Mouse (Mus musculus): ENCODE measurements around the gene Il1rapl1. TPM values are rescaled to one million over a fixed set of nuclear protein-coding genes. Genes with fewer than 3 reads are reported as not detected.

Il1rapl1 gene
- polyA plus RNA-seq, 2 experiments: not detected

DNA sequence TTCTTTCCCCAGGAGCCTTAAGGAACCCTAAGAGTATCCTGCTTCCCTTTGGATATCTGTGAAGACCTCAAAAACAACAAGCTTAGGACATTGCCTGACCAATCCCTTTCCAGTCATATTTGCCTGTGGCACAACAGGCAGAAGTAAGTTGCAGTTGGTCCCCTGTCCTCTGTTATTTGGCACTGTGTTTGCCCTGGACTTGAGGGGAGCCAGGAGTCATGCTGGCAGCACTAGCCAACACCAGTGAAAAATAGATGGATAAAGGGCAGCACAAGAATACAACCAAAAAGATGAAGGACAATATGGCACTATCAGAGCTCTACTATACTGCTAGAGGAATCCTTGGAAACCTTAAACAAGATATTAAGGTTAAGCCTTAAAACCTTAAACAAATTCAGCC, 322.4 kb downstream of the Il1rapl1 start:
- Histone ChIP-seq H3K9me3 (ENCODE audit: control insufficient read depth, low read length) (no peaks in the 10 kb centered on the region), H3K36me3 (replicated peaks; ENCODE audit: control insufficient read depth, insufficient read depth, low read depth) (no peaks in the 10 kb centered on the region), H3K27me3 (ENCODE audit: control insufficient read depth, insufficient read depth, low read length) (no peaks in the 10 kb centered on the region), H3K4me2 (ENCODE audit: low read depth) (no peak overlapping the region), H3K4me3 (ENCODE audit: insufficient read depth in 1 of 2, low read depth in 2 of 2, low read length in 2 of 2) (no peak overlapping the region), H3K27ac (no peak overlapping the region), H3K9ac (replicated peaks) (no peak overlapping the region), H3K4me1 (replicated peaks; ENCODE audit: control insufficient read depth in 2 of 2, insufficient read depth in 2 of 2, low read length in 1 of 2) (no peaks in the 10 kb centered on the region)
- ATAC-seq (ENCODE audit: insufficient read depth) (no peak), DNase-seq (ENCODE audit: low read depth in 3 of 3, low spot score in 3 of 3) (no peak)
- TF ChIP-seq CTCF (IDR thresholded peaks at IDR 0.05; ENCODE audit: low read depth): no peak
- TF ChIP-seq EP300 (IDR thresholded peaks at IDR 0.05; ENCODE audit: low read depth): no peak

DNA sequence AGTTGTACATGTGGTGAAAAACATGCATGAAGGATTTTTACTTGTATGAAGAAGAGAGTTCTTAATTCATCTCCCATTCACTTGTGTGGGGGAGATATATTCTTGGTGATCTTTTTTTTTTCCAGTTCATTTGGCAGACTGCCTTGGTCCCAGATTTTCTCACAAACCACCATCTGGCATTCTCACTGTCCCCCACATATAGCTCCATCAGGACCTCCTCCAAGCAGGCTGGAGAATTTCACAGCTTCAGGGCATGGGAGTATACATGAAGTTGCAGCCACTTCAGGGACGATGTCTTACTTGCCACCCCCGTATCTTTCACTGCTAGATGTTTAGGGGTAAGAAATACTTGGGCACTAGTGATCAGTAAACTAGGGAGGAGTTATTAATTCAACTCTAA, 404.9 kb downstream of the Il1rapl1 start:
- Histone ChIP-seq H3K9ac (replicated peaks) (no peak overlapping the region), H3K27me3 (ENCODE audit: control insufficient read depth, insufficient read depth, low read length) (no peaks in the 10 kb centered on the region), H3K4me3 (ENCODE audit: insufficient read depth in 1 of 2, low read depth in 2 of 2, low read length in 2 of 2) (no peak overlapping the region), H3K27ac (no peak overlapping the region), H3K9me3 (ENCODE audit: control insufficient read depth, low read length) (no peaks in the 10 kb centered on the region), H3K4me2 (ENCODE audit: low read depth) (no peak overlapping the region), H3K36me3 (replicated peaks; ENCODE audit: control insufficient read depth, insufficient read depth, low read depth) (no peaks in the 10 kb centered on the region), H3K4me1 (replicated peaks; ENCODE audit: control insufficient read depth in 2 of 2, insufficient read depth in 2 of 2, low read length in 1 of 2) (no peaks in the 10 kb centered on the region)
- no peak for DNase-seq (ENCODE audit: low read depth in 3 of 3, low spot score in 3 of 3)
- ATAC-seq (ENCODE audit: insufficient read depth): no peak
- TF ChIP-seq CTCF (IDR thresholded peaks at IDR 0.05; ENCODE audit: low read depth) (no peak), EP300 (IDR thresholded peaks at IDR 0.05; ENCODE audit: low read depth) (no peak)
- WGBS (ENCODE audit: insufficient replicate concordance): 56% methylated on average over 2 of the region's 2 CpGs

DNA sequence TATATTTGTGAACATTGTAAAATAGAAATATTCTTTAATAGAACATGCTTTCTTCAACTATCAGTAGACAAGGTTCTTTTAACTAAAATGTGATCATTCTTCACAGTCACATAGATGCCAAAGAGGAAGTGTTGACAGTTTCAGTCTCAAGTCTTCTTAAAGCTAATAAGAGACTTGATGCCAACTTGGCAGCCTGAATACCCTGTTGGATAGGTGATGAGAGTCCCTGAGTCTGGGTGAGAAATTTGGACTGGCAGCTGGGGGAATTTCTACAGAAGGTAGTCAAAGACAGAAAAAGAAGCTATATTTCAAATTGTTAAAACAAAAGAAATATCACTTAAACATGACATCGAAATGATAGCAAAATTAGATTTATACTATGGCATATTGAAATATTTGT, 451.6 kb downstream of the Il1rapl1 start:
- H3K4me1 ChIP-seq (replicated peaks; ENCODE audit: control insufficient read depth in 2 of 2, insufficient read depth in 2 of 2, low read length in 1 of 2): no peaks in the 10 kb centered on the region
- H3K4me2 ChIP-seq (ENCODE audit: low read depth): no peak overlapping the region
- no peak overlapping the region for H3K9ac ChIP-seq (replicated peaks)
- H3K27ac ChIP-seq: no peak overlapping the region
- no peaks in the 10 kb centered on the region for H3K9me3 ChIP-seq (ENCODE audit: control insufficient read depth, low read length)
- WGBS (ENCODE audit: insufficient replicate concordance): 52% methylated on average over 1 of the region's 1 CpGs
- ATAC-seq (ENCODE audit: insufficient read depth) (no peak), DNase-seq (ENCODE audit: low read depth in 3 of 3, low spot score in 3 of 3) (no peak)
- H3K36me3 ChIP-seq (replicated peaks; ENCODE audit: control insufficient read depth, insufficient read depth, low read depth): no peaks in the 10 kb centered on the region
- TF ChIP-seq CTCF (IDR thresholded peaks at IDR 0.05; ENCODE audit: low read depth) (no peak), EP300 (IDR thresholded peaks at IDR 0.05; ENCODE audit: low read depth) (no peak)
- no peaks in the 10 kb centered on the region for H3K27me3 ChIP-seq (ENCODE audit: control insufficient read depth, insufficient read depth, low read length)
- no peak overlapping the region for H3K4me3 ChIP-seq (ENCODE audit: insufficient read depth in 1 of 2, low read depth in 2 of 2, low read length in 2 of 2)

DNA sequence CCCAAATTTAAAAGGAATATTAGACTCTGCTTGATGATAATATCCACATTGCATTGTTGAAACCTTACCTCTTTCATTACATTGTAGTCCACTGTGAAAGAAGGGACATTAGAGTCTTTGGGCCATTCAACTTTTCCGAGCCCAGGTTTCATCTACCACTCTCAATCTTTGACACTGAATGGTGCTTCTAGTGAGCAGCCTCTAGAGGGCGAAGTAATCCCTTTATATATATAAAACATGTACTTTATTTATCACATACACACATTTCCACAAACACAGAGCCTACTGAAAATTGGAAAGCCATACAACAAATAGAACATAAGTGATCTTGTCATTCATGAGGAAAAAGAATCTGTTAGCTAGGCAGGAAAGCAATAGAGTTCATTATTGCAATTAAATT, 459.8 kb downstream of the Il1rapl1 start:
- Histone ChIP-seq H3K9ac (replicated peaks) (no peak overlapping the region), H3K27ac (no peak overlapping the region), H3K27me3 (ENCODE audit: control insufficient read depth, insufficient read depth, low read length) (no peaks in the 10 kb centered on the region), H3K4me3 (ENCODE audit: insufficient read depth in 1 of 2, low read depth in 2 of 2, low read length in 2 of 2) (no peak overlapping the region), H3K9me3 (ENCODE audit: control insufficient read depth, low read length) (no peaks in the 10 kb centered on the region), H3K4me2 (ENCODE audit: low read depth) (no peak overlapping the region), H3K36me3 (replicated peaks; ENCODE audit: control insufficient read depth, insufficient read depth, low read depth) (no peaks in the 10 kb centered on the region), H3K4me1 (replicated peaks; ENCODE audit: control insufficient read depth in 2 of 2, insufficient read depth in 2 of 2, low read length in 1 of 2) (no peaks in the 10 kb centered on the region)
- TF ChIP-seq CTCF (IDR thresholded peaks at IDR 0.05; ENCODE audit: low read depth) (no peak), EP300 (IDR thresholded peaks at IDR 0.05; ENCODE audit: low read depth) (no peak)
- DNase-seq (ENCODE audit: low read depth in 3 of 3, low spot score in 3 of 3): no peak
- WGBS (ENCODE audit: insufficient replicate concordance): 20% methylated on average over 2 of the region's 2 CpGs
- no peak for ATAC-seq (ENCODE audit: insufficient read depth)

DNA sequence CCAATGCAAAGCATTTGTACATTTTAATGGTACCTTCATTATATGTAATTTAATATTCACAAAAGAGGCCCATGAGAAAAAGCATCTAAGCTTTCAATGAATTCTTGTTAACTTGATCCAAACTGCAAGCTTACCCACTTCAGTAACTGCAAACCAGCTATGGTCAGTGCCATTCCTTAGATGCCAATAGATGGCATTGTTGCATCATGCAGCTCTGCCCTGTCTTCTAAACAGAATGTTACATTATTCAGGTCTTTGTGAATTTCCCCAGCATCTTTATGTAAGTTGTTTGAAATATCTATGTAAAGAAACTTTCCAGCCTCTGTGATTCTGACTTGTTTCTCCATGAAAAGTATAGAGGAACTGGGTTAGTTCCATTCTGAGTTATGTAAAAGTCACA, 514.5 kb downstream of the Il1rapl1 start:
- DNase-seq (ENCODE audit: low read depth in 3 of 3, low spot score in 3 of 3): no peak
- no peak overlapping the region for H3K4me3 ChIP-seq (ENCODE audit: insufficient read depth in 1 of 2, low read depth in 2 of 2, low read length in 2 of 2)

DNA sequence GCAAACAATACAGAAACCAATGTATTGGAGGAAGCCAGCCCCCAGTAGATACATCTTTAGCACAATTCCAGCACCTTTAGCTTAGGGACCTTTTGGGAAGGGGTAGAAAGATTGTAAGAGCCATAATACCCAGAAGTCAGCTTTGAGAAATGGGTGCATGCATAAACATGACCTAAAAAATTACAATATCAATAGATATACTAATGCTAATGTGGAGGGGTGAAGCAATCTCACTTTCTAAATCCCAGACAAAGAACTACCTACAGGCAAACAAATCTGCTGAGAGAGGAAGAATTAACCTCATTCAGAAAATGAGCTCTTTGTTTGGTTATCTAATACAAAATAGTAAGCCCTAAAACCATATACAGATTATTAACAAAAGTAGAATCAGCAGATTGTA, 607.4 kb downstream of the Il1rapl1 start:
- TF ChIP-seq CTCF (IDR thresholded peaks at IDR 0.05; ENCODE audit: low read depth) (no peak), EP300 (IDR thresholded peaks at IDR 0.05; ENCODE audit: low read depth) (no peak)
- H3K9ac ChIP-seq (replicated peaks): no peak overlapping the region
- H3K4me2 ChIP-seq (ENCODE audit: low read depth): no peak overlapping the region
- no peak for DNase-seq (ENCODE audit: low read depth in 3 of 3, low spot score in 3 of 3)
- H3K27ac ChIP-seq: no peak overlapping the region
- H3K36me3 ChIP-seq (replicated peaks; ENCODE audit: control insufficient read depth, insufficient read depth, low read depth): no peaks in the 10 kb centered on the region
- H3K9me3 ChIP-seq (ENCODE audit: control insufficient read depth, low read length): no peaks in the 10 kb centered on the region
- H3K27me3 ChIP-seq (ENCODE audit: control insufficient read depth, insufficient read depth, low read length): no peaks in the 10 kb centered on the region
- H3K4me3 ChIP-seq (ENCODE audit: insufficient read depth in 1 of 2, low read depth in 2 of 2, low read length in 2 of 2): no peak overlapping the region
- no peaks in the 10 kb centered on the region for H3K4me1 ChIP-seq (replicated peaks; ENCODE audit: control insufficient read depth in 2 of 2, insufficient read depth in 2 of 2, low read length in 1 of 2)
- ATAC-seq (ENCODE audit: insufficient read depth): no peak

More for the DNA sequence above, 514.5 kb downstream of the Il1rapl1 start:
- H3K9me3 ChIP-seq (ENCODE audit: control insufficient read depth, low read length): no peaks in the 10 kb centered on the region
- no peaks in the 10 kb centered on the region for H3K4me1 ChIP-seq (replicated peaks; ENCODE audit: control insufficient read depth in 2 of 2, insufficient read depth in 2 of 2, low read length in 1 of 2)
- ATAC-seq (ENCODE audit: insufficient read depth): no peak
- no peak overlapping the region for H3K9ac ChIP-seq (replicated peaks)
- H3K27me3 ChIP-seq (ENCODE audit: control insufficient read depth, insufficient read depth, low read length): no peaks in the 10 kb centered on the region
- H3K36me3 ChIP-seq (replicated peaks; ENCODE audit: control insufficient read depth, insufficient read depth, low read depth): no peaks in the 10 kb centered on the region
- H3K4me2 ChIP-seq (ENCODE audit: low read depth): no peak overlapping the region
- no peak overlapping the region for H3K27ac ChIP-seq
- TF ChIP-seq CTCF (IDR thresholded peaks at IDR 0.05; ENCODE audit: low read depth) (no peak), EP300 (IDR thresholded peaks at IDR 0.05; ENCODE audit: low read depth) (no peak)
